Mouse (Mus musculus): ENCODE measurements around the gene Spint5. TPM values are rescaled to one million over a fixed set of nuclear protein-coding genes. Genes with fewer than 3 reads are reported as not detected.

Spint5 gene
- total and polyA plus RNA-seq, 3 experiments, result not detected

GRCm38 (mm10) chr2:164757841-164758240 is 42.7 kb downstream of the Spint5 start:
- H3K4me1 ChIP-seq (ENCODE audit: control insufficient read depth in 1 of 2, insufficient read depth in 2 of 2, low read length in 2 of 2), result no peaks in the 10 kb centered on the region
- no peak overlapping the region for H3K4me3 ChIP-seq (ENCODE audit: control insufficient read depth in 1 of 2, insufficient read depth in 1 of 2, low read depth in 2 of 2, low read length in 2 of 2)
- no peaks in the 10 kb centered on the region for H3K27me3 ChIP-seq (ENCODE audit: control insufficient read depth in 1 of 2, insufficient read depth in 2 of 2, low read length in 2 of 2)
- no peaks in the 10 kb centered on the region for H3K79me2 ChIP-seq (ENCODE audit: control insufficient read depth, insufficient read depth, low read length, poor library complexity)
- no peaks in the 10 kb centered on the region for H3K9me3 ChIP-seq (replicated peaks; ENCODE audit: insufficient read depth, low read length)
- DNase-seq (ENCODE audit: low read depth, low spot score), result no peak
- peaks cover 8 to 18% of the 10 kb centered on the region in 2 experiments for H3K36me3 ChIP-seq (ENCODE audit: control insufficient read depth in 1 of 2, insufficient read depth in 2 of 2, low read length in 2 of 2)
- H3K27ac ChIP-seq (ENCODE audit: control insufficient read depth, low read depth, low read length), result no peak overlapping the region
- H3K9ac ChIP-seq (ENCODE audit: control insufficient read depth, low read depth, low read length, poor library complexity, severe bottlenecking), result no peak overlapping the region
- no peak for TF ChIP-seq NELFE (IDR thresholded peaks at IDR 0.05; ENCODE audit: low read depth, low read length)
- no peak for TF ChIP-seq GATA1 (IDR thresholded peaks at IDR 0.05; ENCODE audit: low read depth, low read length)
- TF ChIP-seq MEF2A (IDR thresholded peaks at IDR 0.05; ENCODE audit: extremely low read depth, insufficient replicate concordance, low read depth, low read length, poor library complexity, severe bottlenecking), result no peak
- no peak for TF ChIP-seq POLR2AphosphoS5 (IDR thresholded peaks at IDR 0.05; ENCODE audit: borderline replicate concordance, low read depth, low read length)
- TF ChIP-seq MYB (IDR thresholded peaks at IDR 0.05; ENCODE audit: low read depth, low read length), result no peak
- no peak for TF ChIP-seq POLR2AphosphoS2 (IDR thresholded peaks at IDR 0.05; ENCODE audit: low read length)
- TF ChIP-seq USF1 (IDR thresholded peaks at IDR 0.05; ENCODE audit: low read depth, low read length), result no peak
- no peak for TF ChIP-seq GABPA (IDR thresholded peaks at IDR 0.05; ENCODE audit: low read depth, low read length)
- TF ChIP-seq JUND (IDR thresholded peaks at IDR 0.05; ENCODE audit: low read depth, low read length), result no peak
- TF ChIP-seq ELF1 (IDR thresholded peaks at IDR 0.05; ENCODE audit: low read depth, low read length), result no peak
- no peak for TF ChIP-seq USF2 (IDR thresholded peaks at IDR 0.05; ENCODE audit: borderline replicate concordance in 1 of 2, insufficient read depth in 1 of 2, low read depth in 1 of 2, low read length in 2 of 2)
- TF ChIP-seq RCOR1 (IDR thresholded peaks at IDR 0.05; ENCODE audit: low read depth, low read length), result no peak
- TF ChIP-seq ETS1 (IDR thresholded peaks at IDR 0.05; ENCODE audit: low read depth, low read length), result no peak
- no peak for TF ChIP-seq ZMIZ1 (IDR thresholded peaks at IDR 0.05; ENCODE audit: low read depth, low read length)
- no peak for TF ChIP-seq ZKSCAN1 (IDR thresholded peaks at IDR 0.05; ENCODE audit: low read depth, low read length)
- TF ChIP-seq TBP (IDR thresholded peaks at IDR 0.05; ENCODE audit: low read depth, low read length), result no peak
- TF ChIP-seq ZNF384 (IDR thresholded peaks at IDR 0.05; ENCODE audit: low read depth, low read length), result no peak
- TF ChIP-seq MAFK (IDR thresholded peaks at IDR 0.05; ENCODE audit: borderline replicate concordance, low read depth, low read length), result no peak

GRCm38 (mm10) chr2:164758692-164759091 is 43.6 kb downstream of the Spint5 start:
- H3K4me3 ChIP-seq (ENCODE audit: control insufficient read depth in 1 of 2, insufficient read depth in 1 of 2, low read depth in 2 of 2, low read length in 2 of 2), result no peak overlapping the region
- H3K9me3 ChIP-seq (replicated peaks; ENCODE audit: insufficient read depth, low read length), result no peaks in the 10 kb centered on the region
- no peaks in the 10 kb centered on the region for H3K27me3 ChIP-seq (ENCODE audit: control insufficient read depth in 1 of 2, insufficient read depth in 2 of 2, low read length in 2 of 2)
- no peaks in the 10 kb centered on the region for H3K79me2 ChIP-seq (ENCODE audit: control insufficient read depth, insufficient read depth, low read length, poor library complexity)
- peaks cover 8 to 15% of the 10 kb centered on the region in 2 experiments for H3K36me3 ChIP-seq (ENCODE audit: control insufficient read depth in 1 of 2, insufficient read depth in 2 of 2, low read length in 2 of 2)
- H3K27ac ChIP-seq (ENCODE audit: control insufficient read depth, low read depth, low read length), result no peak overlapping the region
- H3K4me1 ChIP-seq (ENCODE audit: control insufficient read depth in 1 of 2, insufficient read depth in 2 of 2, low read length in 2 of 2), result no peaks in the 10 kb centered on the region
- TF ChIP-seq TAL1 (IDR thresholded peaks at IDR 0.05; ENCODE audit: low read length) (no peak), CTCF (IDR thresholded peaks at IDR 0.05 in 2 of 3, conservative IDR thresholded peaks at IDR 0.05 in 1 of 3; ENCODE audit: control insufficient read depth in 1 of 3, insufficient read depth in 1 of 3, low read depth in 2 of 3, low read length in 3 of 3, poor library complexity in 1 of 3, severe bottlenecking in 1 of 3) (no peak), USF2 (IDR thresholded peaks at IDR 0.05; ENCODE audit: borderline replicate concordance in 1 of 2, insufficient read depth in 1 of 2, low read depth in 1 of 2, low read length in 2 of 2) (no peak), POLR2AphosphoS2 (IDR thresholded peaks at IDR 0.05; ENCODE audit: low read length) (no peak), MAX (IDR thresholded peaks at IDR 0.05; ENCODE audit: low read length) (no peak), MXI1 (IDR thresholded peaks at IDR 0.05; ENCODE audit: low read depth, low read length) (no peak)
- no peak for DNase-seq (ENCODE audit: low read depth, low spot score)
- H3K9ac ChIP-seq (ENCODE audit: control insufficient read depth, low read depth, low read length, poor library complexity, severe bottlenecking), result no peak overlapping the region

All from MEL (cell line).